Mouse (Mus musculus): Measurements from ENCODE around the gene Rabgef1.

DNA sequence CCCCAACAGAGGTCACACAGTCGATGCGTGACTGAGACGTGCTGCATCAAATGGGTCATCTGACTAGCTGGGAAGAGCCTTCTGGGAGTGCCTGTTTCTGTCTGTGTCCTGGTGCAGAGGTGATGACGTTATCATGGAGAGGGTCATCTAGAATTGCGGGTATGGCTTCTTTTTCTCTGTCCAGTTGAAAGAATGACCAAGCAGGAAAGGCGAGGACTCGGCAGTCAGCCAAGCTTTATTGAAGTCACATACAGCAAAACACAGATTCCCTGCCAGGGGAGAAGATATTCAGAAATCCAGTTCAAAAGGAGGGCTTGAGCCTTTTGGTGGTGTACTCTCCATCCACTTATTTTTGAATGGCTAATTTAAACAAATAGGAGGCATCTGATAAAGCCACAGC is 28.5 kb upstream of the Rabgef1 start:
- no peak for TF ChIP-seq CTCF (IDR thresholded peaks at IDR 0.05; ENCODE audit: low read depth, low read length)
- TF ChIP-seq POLR2AphosphoS5 (IDR thresholded peaks at IDR 0.05; ENCODE audit: insufficient replicate concordance, low read depth, low read length): no peak

All from G1E (cell line).